Mouse (Mus musculus) hindbrain, embryonic 12.5 days (tissue): ENCODE measurements at regions not wholly inside any gene's neighbourhood (a gene's known extent, or its start where the extent isn't known, plus 50 kb on each side); places are given as distances from the start of the nearest gene placed in this dataset.

Experiments used
- ATAC-seq: fragments of 200-750 bp; cut with Nextera tagmentation; 2 replicates; pipeline ENCODE4 v1.8.0; 2017; ENCODE audit warnings: moderate TSS enrichment; ENCODE audit not compliant: low FRiP score
- H3K27ac ChIP-seq: fragments of 300-500 bp; sonication (generic); 2 replicates; pipeline ENCODE4 v1.5.1; 2016; ENCODE audit warnings: mild to moderate bottlenecking
- H3K27me3 ChIP-seq: fragments of 300-500 bp; sonication (generic); 2 replicates; pipeline ENCODE4 v1.6.1; 2016; ENCODE audit warnings: mild to moderate bottlenecking
- H3K36me3 ChIP-seq: fragments of 300-500 bp; sonication (generic); 2 replicates; pipeline ENCODE4 v1.6.1; 2016; ENCODE audit warnings: mild to moderate bottlenecking
- H3K4me1 ChIP-seq: fragments of 300-500 bp; sonication (generic); 2 replicates; pipeline ENCODE4 v1.6.1; 2016
- H3K4me2 ChIP-seq: fragments of 300-500 bp; sonication (generic); replicated peaks from 2 replicates; pipeline ENCODE4 v1.6.1; 2016; ENCODE audit warnings: mild to moderate bottlenecking
- H3K4me3 ChIP-seq: fragments of 300-500 bp; sonication (generic); 2 replicates; pipeline ENCODE4 v1.5.1; 2016; ENCODE audit warnings: mild to moderate bottlenecking
- H3K9ac ChIP-seq: fragments of 300-500 bp; sonication (generic); 2 replicates; pipeline ENCODE4 v1.6.1; 2016; ENCODE audit warnings: mild to moderate bottlenecking, moderate library complexity
- H3K9me3 ChIP-seq: fragments of 300-500 bp; sonication (generic); replicated peaks from 2 replicates; pipeline ENCODE4 v1.6.1; 2016; ENCODE audit warnings: mild to moderate bottlenecking
- WGBS: fragments of 180-500 bp; shearing (Covaris S2); methylation state at CpG from one replicate; pipeline ENCODE4 v1.1.7; 2016; 5-methylcytosine and 5-hydroxymethylcytosine counted together

DNA sequence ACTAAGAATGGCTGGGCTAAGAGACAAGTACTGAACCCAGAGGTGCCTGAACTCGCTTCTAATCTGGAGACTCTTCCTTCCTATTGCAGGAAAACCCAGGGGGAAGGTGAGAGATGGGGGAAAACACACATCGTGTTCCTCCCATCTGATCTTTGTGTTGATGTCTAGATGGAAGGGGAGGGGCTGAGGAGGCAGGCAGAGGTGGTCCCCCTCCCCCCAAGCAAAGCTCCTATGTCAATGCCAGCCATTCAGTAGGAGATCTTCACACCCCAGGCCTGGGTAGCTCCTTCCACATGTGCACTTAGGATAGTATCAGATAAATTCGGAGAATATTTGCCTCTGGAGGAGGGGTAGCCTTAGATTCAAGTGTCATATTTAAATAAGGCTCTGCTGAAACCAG is 118.0 kb upstream of the Ralgapa2 start:
- no peak overlapping the region for H3K9ac ChIP-seq
- no peak overlapping the region for H3K27ac ChIP-seq
- ATAC-seq: no peak
- peaks cover 62% of the 10 kb centered on the region for H3K27me3 ChIP-seq
- no peaks in the 10 kb centered on the region for H3K9me3 ChIP-seq
- H3K36me3 ChIP-seq: no peaks in the 10 kb centered on the region
- 80% methylated on average over 3 of the region's 3 CpGs for WGBS
- H3K4me2 ChIP-seq: no peak overlapping the region
- no peak overlapping the region for H3K4me3 ChIP-seq
- H3K4me1 ChIP-seq: 0 out of 2 replicates have a peak, but pooled peaks cover 3% of the 10 kb centered on the region

DNA sequence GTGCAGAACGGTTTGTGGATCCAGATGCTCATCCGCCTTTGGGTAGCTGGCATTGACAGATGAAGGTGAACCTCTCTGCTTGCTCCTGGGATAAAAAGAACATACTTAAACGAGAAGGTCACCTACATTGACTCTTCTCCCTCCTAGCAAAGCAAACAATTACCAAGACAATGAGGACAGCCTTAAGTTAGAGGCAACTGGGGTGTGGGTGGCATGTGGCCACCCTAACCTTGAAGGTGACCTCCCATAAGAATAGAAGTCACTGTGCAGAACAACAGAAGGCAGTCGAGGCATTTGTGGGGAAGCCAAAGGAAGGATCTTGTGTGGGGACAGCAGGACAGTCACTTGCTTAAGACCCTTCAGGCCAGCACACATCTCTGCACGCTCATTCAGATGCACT is 119.0 kb upstream of the Ralgapa2 start:
- Histone ChIP-seq H3K27me3 (peaks cover 57% of the 10 kb centered on the region), H3K4me3 (no peak overlapping the region), H3K4me1 (0 out of 2 replicates have a peak, but pooled peaks cover 3% of the 10 kb centered on the region), H3K36me3 (no peaks in the 10 kb centered on the region), H3K27ac (no peak overlapping the region), H3K9me3 (no peaks in the 10 kb centered on the region), H3K4me2 (no peak overlapping the region), H3K9ac (no peak overlapping the region)
- ATAC-seq: no peak
- WGBS: 70% methylated on average over 5 of the region's 5 CpGs

DNA sequence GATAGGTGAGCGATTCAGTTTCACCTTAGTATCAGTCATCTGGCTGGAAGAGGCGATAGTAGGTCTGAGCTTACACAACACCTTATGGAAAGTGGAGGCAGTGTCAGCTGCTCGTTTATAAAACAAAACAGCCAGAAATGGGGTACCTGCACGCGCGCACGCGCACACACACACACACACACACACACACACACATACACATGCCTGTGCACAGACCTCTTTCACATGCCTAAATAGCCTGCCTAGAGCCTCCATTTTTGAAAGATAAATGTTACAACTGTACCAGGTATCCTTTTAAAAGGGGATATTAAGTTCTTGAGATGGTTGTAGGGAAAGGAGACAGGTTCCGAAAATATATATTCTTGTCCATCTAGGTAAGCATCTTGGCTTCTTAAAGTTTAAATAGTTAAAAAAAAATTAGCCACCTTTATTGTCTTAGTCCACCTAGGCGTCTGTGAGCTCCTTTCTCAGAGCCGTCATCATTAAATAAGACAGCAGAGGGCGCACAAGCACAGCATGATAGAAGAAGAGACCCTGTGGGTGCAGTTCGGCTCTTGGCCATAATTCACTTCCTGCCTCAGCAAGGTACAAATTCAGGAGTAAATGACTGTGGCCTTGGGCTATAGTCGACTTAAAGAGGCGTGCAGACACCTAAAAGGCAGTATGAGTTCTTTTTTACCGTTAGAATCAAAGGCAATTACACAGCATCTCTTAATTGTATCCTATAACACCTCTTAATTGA is 121.4 kb upstream of the Ralgapa2 start:
- H3K27me3 ChIP-seq: peaks cover 54% of the 10 kb centered on the region
- H3K27ac ChIP-seq: no peak overlapping the region
- H3K9ac ChIP-seq: no peak overlapping the region
- ATAC-seq: peak; percentile 58
- 47% methylated on average over 16 of the region's 16 CpGs for WGBS
- H3K4me2 ChIP-seq: no peak overlapping the region
- no peak overlapping the region for H3K4me3 ChIP-seq
- H3K9me3 ChIP-seq: no peaks in the 10 kb centered on the region
- H3K36me3 ChIP-seq: no peaks in the 10 kb centered on the region
- H3K4me1 ChIP-seq: no peaks in the 10 kb centered on the region

DNA sequence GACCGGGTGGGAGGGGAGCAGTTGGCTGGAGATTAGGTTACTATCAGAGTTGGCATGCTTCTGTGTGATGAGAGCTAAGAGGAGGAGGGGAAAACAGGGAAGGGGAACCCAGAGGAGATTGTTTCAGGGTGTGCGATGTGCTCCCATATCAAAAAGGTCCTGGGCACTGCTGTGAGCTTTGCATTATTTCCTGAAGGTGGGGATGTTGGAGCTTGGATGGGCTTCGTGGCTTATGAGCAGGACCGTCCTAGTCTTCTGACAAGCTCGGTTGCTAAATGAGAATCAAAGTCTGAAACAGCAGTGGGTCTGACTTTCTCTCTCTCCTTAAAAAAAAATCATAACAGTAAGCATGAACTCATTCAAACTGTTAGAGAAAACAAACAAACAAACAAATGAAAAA is 125.4 kb upstream of the Ralgapa2 start:
- no peak overlapping the region for H3K4me3 ChIP-seq
- H3K27ac ChIP-seq: no peak overlapping the region
- peaks cover 30% of the 10 kb centered on the region for H3K27me3 ChIP-seq
- H3K9ac ChIP-seq: no peak overlapping the region
- no peaks in the 10 kb centered on the region for H3K36me3 ChIP-seq
- no peaks in the 10 kb centered on the region for H3K9me3 ChIP-seq
- WGBS: 64% methylated on average over 5 of the region's 5 CpGs
- no peak overlapping the region for H3K4me2 ChIP-seq
- no peaks in the 10 kb centered on the region for H3K4me1 ChIP-seq
- ATAC-seq: no peak

DNA sequence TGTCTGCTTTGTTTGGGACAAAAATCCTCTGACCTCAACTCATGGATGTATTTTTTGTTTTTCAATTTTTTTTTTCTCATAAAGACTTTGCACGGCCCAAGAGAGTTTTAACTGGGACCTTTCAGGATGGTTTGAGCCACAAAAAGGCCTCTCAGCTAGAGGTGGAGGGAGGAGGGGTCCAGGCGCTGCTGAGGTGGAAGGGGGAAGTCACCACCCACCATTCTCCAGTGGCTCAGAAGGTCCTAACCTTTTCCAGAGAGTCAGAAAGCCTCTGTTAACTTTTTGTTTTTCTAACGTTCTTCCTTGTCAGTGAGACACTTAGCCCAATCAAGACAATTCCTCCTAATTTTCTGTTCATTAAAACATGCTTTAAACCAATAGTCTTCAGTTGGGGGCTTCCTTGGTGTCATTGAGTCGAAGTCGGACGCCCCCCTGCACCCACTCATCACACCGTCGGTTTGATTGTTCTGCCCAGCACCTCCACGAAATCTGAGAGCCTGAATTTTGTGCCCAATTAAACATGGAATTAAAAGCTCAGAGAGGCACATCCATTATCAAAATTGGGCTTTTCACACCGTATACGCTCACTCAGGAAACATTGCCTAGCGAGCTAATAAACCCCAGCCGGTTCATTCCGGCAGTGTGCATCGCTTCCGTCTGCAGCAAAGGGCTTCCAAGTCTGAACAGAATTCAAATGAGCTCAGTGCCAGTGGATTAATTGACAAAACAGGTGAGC is 134.3 kb upstream of the Ralgapa2 start:
- H3K27ac ChIP-seq: no peak overlapping the region

DNA sequence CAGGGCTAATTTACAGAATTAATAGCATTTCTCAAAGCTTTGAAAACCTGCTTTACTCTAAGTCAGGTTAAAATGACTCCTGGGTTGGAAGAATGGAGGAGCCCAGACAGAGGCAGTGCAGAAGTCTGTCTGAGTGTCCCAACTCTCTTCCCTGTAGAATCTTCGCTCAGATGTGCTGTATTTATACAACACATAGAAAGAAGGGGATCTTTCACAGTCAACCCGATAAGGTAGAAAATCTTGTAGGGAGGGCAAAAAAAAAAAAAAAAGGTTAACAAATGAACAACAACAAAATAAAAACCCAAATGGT is 134.8 kb upstream of the Ralgapa2 start:
- Histone ChIP-seq H3K27me3 (no peaks in the 10 kb centered on the region), H3K4me3 (no peak overlapping the region), H3K27ac (no peak overlapping the region), H3K4me1 (peaks cover 7% of the 10 kb centered on the region; the same call in 1 of the 2 replicates), H3K9ac (no peak overlapping the region), H3K9me3 (no peaks in the 10 kb centered on the region), H3K36me3 (no peaks in the 10 kb centered on the region), H3K4me2 (no peak overlapping the region)
- ATAC-seq: no peak
- 87% methylated on average over 2 of the region's 2 CpGs for WGBS

More for the DNA sequence above, 134.3 kb upstream of the Ralgapa2 start:
- peaks cover 7% of the 10 kb centered on the region; the same call in 1 of the 2 replicates for H3K4me1 ChIP-seq
- no peaks in the 10 kb centered on the region for H3K27me3 ChIP-seq
- 20% methylated on average over 16 of the region's 16 CpGs for WGBS
- ATAC-seq: peak; percentile 68; the same call in 1 of the 2 replicates
- no peaks in the 10 kb centered on the region for H3K36me3 ChIP-seq
- no peak overlapping the region for H3K4me3 ChIP-seq
- no peaks in the 10 kb centered on the region for H3K9me3 ChIP-seq
- peak overlapping the region; percentile 23; the same call in 1 of the 2 replicates for H3K4me2 ChIP-seq
- no peak overlapping the region for H3K9ac ChIP-seq

DNA sequence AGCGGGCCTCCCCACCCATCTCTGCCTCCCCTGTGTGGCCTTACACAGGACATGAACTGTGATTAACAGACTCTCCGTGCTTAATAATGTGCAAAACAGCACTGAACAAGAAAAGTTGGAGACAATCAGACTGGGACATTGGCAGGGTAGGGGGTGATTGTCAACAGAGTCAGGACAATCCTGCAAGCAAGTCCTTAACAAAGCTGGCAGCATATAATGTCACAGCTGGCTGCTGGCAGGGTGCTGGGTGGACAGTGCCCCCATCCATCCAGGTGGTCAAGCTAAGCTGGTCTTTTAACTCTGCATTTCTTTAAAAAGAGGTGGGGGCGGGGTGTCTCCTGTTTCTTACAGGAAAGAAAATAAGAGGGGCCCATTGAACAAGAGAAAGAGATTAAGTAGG is 149.2 kb upstream of the Ralgapa2 start:
- Histone ChIP-seq H3K27me3 (peaks cover 13% of the 10 kb centered on the region), H3K9ac (no peak overlapping the region), H3K36me3 (no peaks in the 10 kb centered on the region), H3K4me3 (no peak overlapping the region), H3K4me2 (no peak overlapping the region), H3K4me1 (no peaks in the 10 kb centered on the region), H3K9me3 (no peaks in the 10 kb centered on the region), H3K27ac (no peak overlapping the region)
- ATAC-seq: no peak
- 58% methylated on average over 3 of the region's 3 CpGs for WGBS

DNA sequence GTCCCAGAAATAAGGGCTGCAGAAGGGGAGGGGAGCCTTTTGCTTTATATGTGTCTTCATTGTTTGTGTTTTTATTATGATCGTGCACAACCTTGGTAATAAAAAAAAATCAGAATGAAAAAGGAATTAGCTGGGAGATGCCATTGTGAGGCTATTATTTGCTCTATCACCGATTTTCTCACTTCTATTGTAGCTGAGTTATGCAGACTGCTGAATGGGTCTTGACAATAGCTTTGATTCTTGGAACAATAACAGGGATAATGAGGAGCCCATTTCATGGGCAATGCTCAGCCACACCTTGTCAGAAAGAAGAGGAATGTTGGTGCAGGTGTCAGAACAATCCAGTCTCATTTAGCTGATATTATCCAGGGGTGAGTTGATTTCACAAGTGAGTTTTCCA is 160.6 kb upstream of the Ralgapa2 start:
- H3K4me3 ChIP-seq: no peak overlapping the region

DNA sequence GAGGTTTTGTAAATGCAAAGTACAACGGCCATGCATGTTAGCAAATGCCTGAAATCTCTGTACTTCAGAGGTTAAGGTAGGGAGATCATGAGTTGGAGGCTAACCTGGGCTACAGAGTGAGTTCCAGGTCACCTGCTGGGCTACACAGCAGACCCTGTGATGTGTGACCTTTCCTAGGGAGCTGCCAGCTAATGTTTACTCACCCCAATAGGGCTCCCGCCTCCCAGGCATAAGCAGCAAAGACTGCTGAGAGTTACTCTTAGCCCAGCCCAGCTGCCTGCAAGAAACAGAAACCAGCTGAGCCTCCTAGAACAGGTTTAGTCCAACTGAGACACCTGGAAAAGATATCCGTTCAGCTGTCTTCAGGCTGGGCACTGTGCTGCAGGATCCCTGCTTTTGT is 169.8 kb upstream of the Ralgapa2 start:
- Histone ChIP-seq H3K27ac (no peak overlapping the region), H3K4me2 (no peak overlapping the region), H3K9ac (no peak overlapping the region), H3K27me3 (no peaks in the 10 kb centered on the region), H3K4me1 (no peaks in the 10 kb centered on the region), H3K36me3 (no peaks in the 10 kb centered on the region), H3K4me3 (no peak overlapping the region), H3K9me3 (no peaks in the 10 kb centered on the region)
- WGBS: 74% methylated on average over 3 of the region's 3 CpGs
- no peak for ATAC-seq

More for the DNA sequence above, 160.6 kb upstream of the Ralgapa2 start:
- Histone ChIP-seq H3K27ac (no peak overlapping the region), H3K27me3 (peaks cover 6% of the 10 kb centered on the region; the same call in 1 of the 2 replicates), H3K36me3 (no peaks in the 10 kb centered on the region), H3K9me3 (no peaks in the 10 kb centered on the region), H3K9ac (no peak overlapping the region), H3K4me2 (no peak overlapping the region), H3K4me1 (no peaks in the 10 kb centered on the region)
- ATAC-seq: no peak
- 60% methylated on average over 2 of the region's 2 CpGs for WGBS

DNA sequence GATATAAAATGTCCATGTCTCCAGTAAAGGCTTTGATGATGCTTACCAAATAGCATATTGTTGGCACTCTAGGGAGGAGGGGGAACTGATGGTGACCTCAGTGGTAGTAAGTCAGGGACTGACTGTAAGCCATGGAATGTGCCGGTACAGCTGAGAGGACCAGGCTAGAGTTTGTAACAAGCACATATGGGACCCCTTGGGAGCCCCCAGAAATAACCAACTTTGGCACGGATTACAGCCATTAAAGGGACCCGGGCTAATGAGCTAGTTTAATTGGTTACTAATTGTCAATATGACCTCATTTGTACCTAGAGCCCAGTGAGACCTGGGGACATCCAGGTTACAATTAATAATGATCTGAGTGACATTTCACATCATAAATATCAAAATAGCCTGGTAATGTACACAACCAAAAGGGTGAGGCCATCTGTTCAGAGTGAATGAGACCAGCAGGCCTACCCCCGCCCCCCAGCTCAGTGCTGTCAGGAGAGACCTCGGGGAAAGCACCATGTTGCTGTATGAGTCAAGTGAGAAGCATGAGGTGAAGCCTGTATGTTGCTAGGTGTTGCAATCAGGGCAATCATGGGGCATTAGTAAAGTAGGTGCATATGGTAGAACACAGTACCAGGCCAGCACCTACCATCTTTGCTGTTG is 169.7 kb upstream of the Kiz start:
- Histone ChIP-seq H3K4me2 (no peak overlapping the region), H3K4me3 (no peak overlapping the region), H3K9ac (no peak overlapping the region), H3K36me3 (no peaks in the 10 kb centered on the region), H3K9me3 (no peaks in the 10 kb centered on the region), H3K27me3 (no peaks in the 10 kb centered on the region), H3K4me1 (no peaks in the 10 kb centered on the region), H3K27ac (no peak overlapping the region)
- WGBS: 79% methylated on average over 5 of the region's 5 CpGs
- no peak for ATAC-seq

DNA sequence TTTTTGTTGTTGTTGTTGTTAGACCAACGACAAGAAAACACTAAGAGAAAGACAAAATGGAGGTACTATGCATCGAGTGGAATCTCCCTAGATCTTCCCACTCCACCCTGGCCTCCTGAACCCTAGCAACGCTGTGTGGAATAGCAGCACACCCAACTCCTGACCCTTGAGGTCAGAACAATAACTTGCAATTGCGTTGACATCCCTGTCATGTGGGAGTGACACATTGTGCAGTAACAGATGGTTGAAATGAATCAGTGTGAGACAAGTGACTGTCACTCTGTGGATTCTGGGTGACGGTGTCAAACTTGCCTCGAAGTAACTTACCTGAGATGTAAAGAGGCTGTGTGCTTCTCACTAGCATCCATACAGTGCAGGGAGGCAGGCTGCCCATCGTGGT is 167.1 kb upstream of the Kiz start:
- Histone ChIP-seq H3K27ac (no peak overlapping the region), H3K4me2 (no peak overlapping the region), H3K4me3 (no peak overlapping the region), H3K36me3 (no peaks in the 10 kb centered on the region), H3K4me1 (peaks cover 2% of the 10 kb centered on the region; the same call in 1 of the 2 replicates), H3K9me3 (no peaks in the 10 kb centered on the region), H3K27me3 (no peaks in the 10 kb centered on the region), H3K9ac (no peak overlapping the region)
- 71% methylated on average over 7 of the region's 7 CpGs for WGBS
- no peak for ATAC-seq

DNA sequence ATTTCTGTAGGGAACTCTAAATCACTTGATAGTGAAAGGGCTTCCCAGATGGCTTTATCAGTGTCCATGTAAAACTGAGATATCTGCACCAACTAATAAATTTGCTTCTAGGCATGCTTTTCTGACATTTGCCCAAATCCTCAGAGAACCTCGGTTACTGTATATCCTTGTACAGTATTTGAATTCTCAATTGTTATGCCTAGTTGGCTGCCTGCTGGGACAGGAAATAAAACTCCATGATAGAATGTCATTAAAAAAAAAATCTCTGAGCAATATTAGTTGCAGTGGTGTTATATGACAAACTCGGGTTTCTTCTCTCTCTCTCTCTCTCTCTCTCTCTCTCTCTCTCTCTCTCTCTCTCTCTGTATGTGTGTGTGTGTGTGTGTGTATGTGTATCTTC is 162.2 kb upstream of the Kiz start:
- H3K4me2 ChIP-seq: no peak overlapping the region

More for the DNA sequence above, 162.2 kb upstream of the Kiz start:
- ATAC-seq: no peak
- Histone ChIP-seq H3K9me3 (no peaks in the 10 kb centered on the region), H3K27ac (no peak overlapping the region), H3K4me1 (peaks cover 10% of the 10 kb centered on the region), H3K4me3 (no peak overlapping the region), H3K27me3 (no peaks in the 10 kb centered on the region), H3K36me3 (no peaks in the 10 kb centered on the region), H3K9ac (no peak overlapping the region)
- 78% methylated on average over 2 of the region's 2 CpGs for WGBS
